Mouse (Mus musculus) spleen, adult 18-20 months (tissue): ENCODE data around the gene Zwilch.
"Not testable (repeated sequence)": the region's sequence is repeated elsewhere in the genome, so short reads cannot be mapped to it uniquely, and the experiment has no call there.

ENCODE experiments used
- DNase-seq, 2 experiments: peaks; one replicate each; pipeline ENCODE4 v3.0.0; 2022; ENCODE audit warnings: mixed read lengths in 2 of 2

Gene Zwilch

GRCm38 (mm10) chr9:64178974-64179646 lies 6.2 kb upstream of the Zwilch start, which contains the start of gene Snapc5:
Gene Snapc5 (plus strand): TSS chr9:64179274.
- DNase-seq, result peak; percentile 77 to 84

- DNase-seq, result no peak
These were observed 5.7 kb upstream of the Zwilch start for GRCm38 (mm10) chr9:64178610-64178973.

- DNase-seq, result no peak
These were observed 2.5 kb upstream of the Zwilch start for GRCm38 (mm10) chr9:64175378-64175777.

GRCm38 (mm10) chr9:64174766-64175165 lies 1.9 kb upstream of the Zwilch start:
- DNase-seq, result no peak

- no peak for DNase-seq
These were observed 1.4 kb upstream of the Zwilch start for GRCm38 (mm10) chr9:64174341-64174740.

GRCm38 (mm10) chr9:64173666-64174220 lies 839 bp upstream of the Zwilch start:
- no peak for DNase-seq

- DNase-seq, result no peak
These were observed 624 bp downstream of the Zwilch start for GRCm38 (mm10) chr9:64172145-64172815.

- DNase-seq, result not testable (repeated sequence)
These were observed 2.9 kb downstream of the Zwilch start for GRCm38 (mm10) chr9:64169967-64170366.

GRCm38 (mm10) chr9:64160471-64160870 lies 12.4 kb downstream of the Zwilch start:
- no peak for DNase-seq

- DNase-seq, result no peak
These were observed 16.3 kb downstream of the Zwilch start for GRCm38 (mm10) chr9:64156641-64157040.

- no peak for DNase-seq
These were observed 33.0 kb downstream of the Zwilch start for GRCm38 (mm10) chr9:64139879-64140278.

- peak in 1 of 2 experiments; percentile 59 for DNase-seq
These were observed 34.0 kb downstream of the Zwilch start for GRCm38 (mm10) chr9:64138896-64139295.

GRCm38 (mm10) chr9:64131623-64132022 lies 41.3 kb downstream of the Zwilch start:
- no peak for DNase-seq

- no peak for DNase-seq
These were observed 46.8 kb downstream of the Zwilch start for GRCm38 (mm10) chr9:64126121-64126520.

GRCm38 (mm10) chr9:64125307-64125706 lies 47.6 kb downstream of the Zwilch start:
- DNase-seq, result no peak

- DNase-seq, result not testable (repeated sequence)
These were observed 48.1 kb downstream of the Zwilch start for GRCm38 (mm10) chr9:64124846-64125245.

GRCm38 (mm10) chr9:64122601-64123000 lies 50.3 kb downstream of the Zwilch start:
- DNase-seq, result no peak

GRCm38 (mm10) chr9:64120584-64121277 lies 52.2 kb downstream of the Zwilch start:
- no peak for DNase-seq

- DNase-seq, result peak in 1 of 2 experiments; percentile 44
These were observed 53.0 kb downstream of the Zwilch start for GRCm38 (mm10) chr9:64119898-64120297.

GRCm38 (mm10) chr9:64116876-64117275 lies 56.0 kb downstream of the Zwilch start, which contains the start of gene Lctl:
Gene Lctl (plus strand): TSS chr9:64117147.
- DNase-seq, result no peak

GRCm38 (mm10) chr9:64115756-64116155 lies 57.1 kb downstream of the Zwilch start:
- no peak for DNase-seq

GRCm38 (mm10) chr9:64114646-64115045 lies 58.3 kb downstream of the Zwilch start:
- no peak for DNase-seq

- DNase-seq, result no peak
These were observed 62.4 kb downstream of the Zwilch start for GRCm38 (mm10) chr9:64110502-64110901.
